Mouse (Mus musculus) stomach, postnatal 0 days (tissue): Measurements from ENCODE around the gene Utp18.

Experiments used
- CTCF ChIP-seq: IDR thresholded peaks from 2 replicates; pipeline ENCODE4 v1.5.1; 2016; ENCODE audit warnings: antibody characterized with exemption, low read depth, mild to moderate bottlenecking, moderate library complexity
- EP300 ChIP-seq: optimal IDR thresholded peaks from 2 replicates; pipeline ENCODE3; 2016; ENCODE audit warnings: antibody characterized with exemption

DNA sequence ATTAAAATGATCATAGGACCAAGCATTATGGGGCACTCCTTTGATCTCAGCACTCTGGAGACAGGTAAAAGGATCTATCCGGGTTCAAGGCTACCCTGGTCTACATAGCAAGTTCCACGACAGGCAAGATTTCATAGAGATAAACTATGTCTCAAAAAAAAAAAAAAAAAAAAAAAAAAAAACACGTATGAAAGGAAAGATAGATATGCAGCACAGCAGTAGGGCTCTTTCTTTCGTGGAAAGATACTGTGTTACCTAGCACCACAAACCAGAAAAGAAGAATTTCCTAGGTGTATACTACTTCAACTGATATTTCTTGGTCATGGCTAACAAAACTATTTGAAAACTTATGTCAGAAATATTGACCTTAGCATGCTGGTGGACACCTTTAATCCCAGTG, 21.3 kb upstream of the Utp18 start:
- TF ChIP-seq CTCF (no peak), EP300 (no peak)
